Mouse (Mus musculus) small intestine, adult 2 months (tissue): ENCODE results near the gene Olfr652. TPM values are rescaled to one million over a fixed set of nuclear protein-coding genes. Genes with fewer than 3 reads are reported as not detected.

Experiments
- H3K27ac ChIP-seq: fragments of 200-500 bp; 2 replicates; pipeline ENCODE4 v1.5.1; 2012; ENCODE audit warnings: low read depth, low read length, control low read depth, inconsistent platforms; ENCODE audit not compliant: insufficient read depth
- H3K27me3 ChIP-seq: fragments of 200-500 bp; 2 replicates; pipeline ENCODE4 v1.6.1; 2012; ENCODE audit warnings: mild to moderate bottlenecking, moderate library complexity, low read length, inconsistent platforms; ENCODE audit not compliant: control insufficient read depth, insufficient read depth
- H3K36me3 ChIP-seq: fragments of 200-500 bp; 2 replicates; pipeline ENCODE4 v1.6.1; 2012; ENCODE audit warnings: mild to moderate bottlenecking, low read length, control low read depth, inconsistent platforms; ENCODE audit not compliant: control insufficient read depth, insufficient read depth
- H3K4me1 ChIP-seq: fragments of 200-500 bp; 2 replicates; pipeline ENCODE4 v1.6.1; 2012; ENCODE audit warnings: low read length, inconsistent platforms, mixed read lengths; ENCODE audit not compliant: control insufficient read depth, insufficient read depth, insufficient read length
- H3K4me3 ChIP-seq: fragments of 200-500 bp; 2 replicates; pipeline ENCODE4 v1.5.1; 2012; ENCODE audit warnings: low read depth, mild to moderate bottlenecking, control low read depth, inconsistent platforms, low read length, moderate library complexity
- CTCF ChIP-seq: fragments of 200-500 bp; IDR thresholded peaks from 2 replicates; pipeline ENCODE4 v1.5.1; 2012; ENCODE audit warnings: low read depth, mild to moderate bottlenecking, control low read depth, inconsistent platforms, low read length, moderate library complexity, mixed read lengths; ENCODE audit not compliant: insufficient replicate concordance, insufficient read length; ENCODE audit errors: extremely low read depth
- POLR2A ChIP-seq: fragments of 200-500 bp; IDR thresholded peaks from 2 replicates; pipeline ENCODE4 v1.6.1; 2012; ENCODE audit warnings: low read depth, mild to moderate bottlenecking, control low read depth, inconsistent platforms, low read length, moderate library complexity
- WGBS: fragments of 180-500 bp; shearing (Covaris S2); methylation state at CpG from one replicate; pipeline ENCODE4 v1.1.7; 2018; 5-methylcytosine and 5-hydroxymethylcytosine counted together
- polyA plus RNA-seq: library from polyadenylated mRNA; depleted of rRNA; stranded (reverse); fragments of >200 nt; gene quantifications from 2 replicates; pipeline ENCODE4 v1.2.3, GENCODE M21; 2012; rRNA removed

Gene Olfr652
- polyA plus RNA-seq, 1 experiment, result not detected

DNA sequence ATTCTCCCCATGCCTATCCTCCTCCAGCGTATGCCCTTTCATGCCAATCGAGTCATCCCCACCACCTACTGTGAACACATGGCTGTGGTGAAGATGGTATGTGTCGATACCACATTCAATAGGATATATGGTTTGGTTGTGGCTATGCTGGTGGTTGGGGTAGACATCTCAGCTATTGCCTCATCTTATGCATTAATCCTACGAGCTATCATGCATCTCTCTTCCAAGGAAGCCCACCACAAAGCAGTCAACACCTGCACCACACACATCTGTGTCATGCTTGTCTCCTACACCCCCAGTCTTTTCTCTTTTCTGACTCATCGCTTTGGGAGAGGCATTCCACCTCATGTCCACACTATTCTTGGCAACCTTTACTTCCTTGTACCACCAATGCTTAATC, 27.6 kb downstream of the Olfr652 start:
- H3K27ac ChIP-seq, result no peak overlapping the region
- 84% methylated on average over 5 of the region's 5 CpGs for WGBS
- H3K36me3 ChIP-seq, result no peaks in the 10 kb centered on the region
- TF ChIP-seq POLR2A (no peak), CTCF (no peak)
- no peaks in the 10 kb centered on the region for H3K27me3 ChIP-seq
- no peaks in the 10 kb centered on the region for H3K4me1 ChIP-seq
- H3K4me3 ChIP-seq, result no peak overlapping the region

DNA sequence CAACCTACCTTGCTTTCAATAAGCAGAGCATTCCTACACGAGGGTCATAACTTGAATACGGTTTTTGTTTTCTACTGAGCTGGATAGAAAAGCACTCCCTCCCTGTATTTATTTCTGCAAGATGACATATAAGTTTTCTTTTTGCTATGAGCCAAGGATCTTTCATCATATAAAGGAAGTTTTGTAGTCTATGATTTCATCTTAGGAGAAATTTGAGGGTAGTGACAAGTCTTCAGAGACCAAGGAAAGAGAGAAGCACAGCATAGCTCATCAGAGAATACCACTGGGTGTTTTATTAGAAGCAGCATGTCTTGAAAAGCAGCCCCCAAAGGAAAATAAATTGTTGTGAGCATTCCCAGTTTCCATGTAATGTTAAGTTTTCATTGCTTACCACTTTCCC, 41.0 kb downstream of the Olfr652 start, which contains the start of gene Olfr655:
Gene Olfr655, minus strand, starts transcription at position 101 of the 400 bp plus-strand sequence.
- 87% methylated on average over 2 of the region's 2 CpGs for WGBS
- no peak within 1 kb of the TSS for H3K27ac ChIP-seq
- no peaks in the 10 kb centered on the region for H3K36me3 ChIP-seq
- H3K4me3 ChIP-seq, result no peak within 1 kb of the TSS
- no peaks in the 10 kb centered on the region for H3K27me3 ChIP-seq
- TF ChIP-seq POLR2A, result no peak
- TF ChIP-seq CTCF, result no peak
- peaks cover 4% of the 10 kb centered on the region; the same call in 1 of the 2 replicates for H3K4me1 ChIP-seq

DNA sequence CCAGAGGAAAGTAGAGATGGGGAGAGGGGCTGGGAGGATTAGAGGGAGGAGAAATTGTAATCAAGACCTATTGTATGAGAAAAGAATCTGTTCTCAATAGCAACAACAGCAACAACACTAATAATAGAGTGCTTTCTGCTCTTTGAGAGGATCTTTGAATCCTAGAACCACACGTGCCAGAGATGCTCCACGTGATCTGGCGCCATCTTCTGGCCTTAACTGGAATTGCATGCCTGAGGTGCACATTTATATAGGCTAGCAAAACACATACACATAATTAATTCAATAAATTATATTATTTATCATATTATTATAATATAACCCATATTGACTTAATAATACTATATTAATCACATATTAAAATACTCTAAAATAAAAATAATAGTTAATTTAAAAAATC, 42.5 kb downstream of the Olfr652 start:
- no peaks in the 10 kb centered on the region for H3K27me3 ChIP-seq
- no peak overlapping the region for H3K27ac ChIP-seq
- H3K36me3 ChIP-seq, result no peaks in the 10 kb centered on the region
- peak; percentile 74; the same call in 1 of the 2 replicates for TF ChIP-seq CTCF
- no peak for TF ChIP-seq POLR2A
- H3K4me1 ChIP-seq, result peaks cover 2% of the 10 kb centered on the region; the same call in 1 of the 2 replicates
- 8% methylated on average over 3 of the region's 3 CpGs for WGBS
- H3K4me3 ChIP-seq, result no peak overlapping the region

DNA sequence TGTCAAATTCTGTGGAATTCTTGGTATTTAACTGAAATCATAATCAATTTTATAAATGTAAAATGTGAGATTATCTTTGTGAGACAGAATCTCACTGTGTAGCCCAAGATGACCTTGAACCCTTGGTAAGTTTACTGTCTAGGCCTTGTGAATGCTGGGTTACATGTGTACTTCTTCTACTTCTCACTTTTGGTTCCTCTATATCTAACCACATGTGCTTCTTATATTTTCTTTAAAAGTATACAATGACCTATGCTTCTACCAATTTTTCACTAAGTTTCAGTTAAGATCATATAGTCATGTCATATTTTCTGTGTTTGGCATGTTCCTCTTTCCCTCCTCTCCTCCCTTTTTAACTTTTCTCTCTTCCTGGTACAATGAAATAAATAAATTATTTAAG, 44.0 kb downstream of the Olfr652 start:
- no peaks in the 10 kb centered on the region for H3K36me3 ChIP-seq
- TF ChIP-seq POLR2A (no peak), CTCF (no peak)
- H3K27ac ChIP-seq, result no peak overlapping the region
- H3K4me1 ChIP-seq, result peaks cover 2% of the 10 kb centered on the region; the same call in 1 of the 2 replicates
- H3K27me3 ChIP-seq, result no peaks in the 10 kb centered on the region
- H3K4me3 ChIP-seq, result no peak overlapping the region

GRCm38 (mm10) chr7:104613655-104614054, 53.0 kb downstream of the Olfr652 start, which contains the start of gene Olfr656:
TSS of gene Olfr656 (plus strand) at chr7:104613955.
- Histone ChIP-seq H3K4me1 (no peaks in the 10 kb centered on the region), H3K36me3 (no peaks in the 10 kb centered on the region), H3K27ac (no peak within 1 kb of the TSS), H3K27me3 (no peaks in the 10 kb centered on the region), H3K4me3 (no peak within 1 kb of the TSS)
- 73% methylated on average over 4 of the region's 4 CpGs for WGBS
- no peak for TF ChIP-seq POLR2A
- no peak for TF ChIP-seq CTCF

Other genes starting within 250 kb of the Olfr652 start
- gene Trim12a, start 245.4 kb upstream of the Olfr652 start, polyA plus RNA-seq, result 2.8 and 5.9 TPM in 2 replicates
- gene Trim34b, start 231.4 kb upstream of the Olfr652 start, polyA plus RNA-seq, result 0.10 TPM in 1 of 2 replicates, not detected in the other
- 0.77 and 2.2 TPM in 2 replicates for gene Trim12c, start 207.5 kb upstream of the Olfr652 start, polyA plus RNA-seq
- 0.09 TPM in 1 of 2 replicates, not detected in the other for gene Trim30b, start 191.0 kb upstream of the Olfr652 start, polyA plus RNA-seq
- not detected in 2 replicates for gene Trim30c, start 160.1 kb upstream of the Olfr652 start, polyA plus RNA-seq
- gene Trim30a, start 95.7 kb upstream of the Olfr652 start, polyA plus RNA-seq, result 0.62 and 1.9 TPM in 2 replicates
- gene Trim30d, start 53.1 kb upstream of the Olfr652 start, polyA plus RNA-seq, result 4.1 and 14.4 TPM in 2 replicates
- not detected in 2 replicates for gene Olfr651, start 10.8 kb upstream of the Olfr652 start, polyA plus RNA-seq
- not detected in 2 replicates for gene Olfr653, start 16.4 kb downstream of the Olfr652 start, polyA plus RNA-seq
- gene Olfr654, start 26.1 kb downstream of the Olfr652 start, polyA plus RNA-seq, result not detected in 2 replicates
- not detected in 2 replicates for gene Olfr655, start 40.9 kb downstream of the Olfr652 start, polyA plus RNA-seq
- not detected in 2 replicates for gene Olfr656, start 53.1 kb downstream of the Olfr652 start, polyA plus RNA-seq
- gene Olfr657, start 63.9 kb downstream of the Olfr652 start, polyA plus RNA-seq, result not detected in 2 replicates
- 0.06 TPM in 1 of 2 replicates, not detected in the other for gene Olfr658, start 86.4 kb downstream of the Olfr652 start, polyA plus RNA-seq
- not detected in 2 replicates for gene Olfr659, start 105.9 kb downstream of the Olfr652 start, polyA plus RNA-seq
- gene Olfr661, start 125.6 kb downstream of the Olfr652 start, polyA plus RNA-seq, result not detected in 2 replicates
- gene Usp17le, start 216.6 kb downstream of the Olfr652 start, polyA plus RNA-seq, result not detected in 2 replicates